Mouse (Mus musculus) brain, embryonic 18.5 days (tissue): ENCODE results near the gene Rad54l.

Experiments used
- DNase-seq: peaks from one replicate; pipeline ENCODE4 v3.0.0-alpha.2; 2012; ENCODE audit warnings: low read depth, low spot score

Rad54l gene

GRCm38 (mm10) chr4:116141736-116142135 lies 18.2 kb upstream of the Rad54l start:
- DNase-seq: no peak

DNA sequence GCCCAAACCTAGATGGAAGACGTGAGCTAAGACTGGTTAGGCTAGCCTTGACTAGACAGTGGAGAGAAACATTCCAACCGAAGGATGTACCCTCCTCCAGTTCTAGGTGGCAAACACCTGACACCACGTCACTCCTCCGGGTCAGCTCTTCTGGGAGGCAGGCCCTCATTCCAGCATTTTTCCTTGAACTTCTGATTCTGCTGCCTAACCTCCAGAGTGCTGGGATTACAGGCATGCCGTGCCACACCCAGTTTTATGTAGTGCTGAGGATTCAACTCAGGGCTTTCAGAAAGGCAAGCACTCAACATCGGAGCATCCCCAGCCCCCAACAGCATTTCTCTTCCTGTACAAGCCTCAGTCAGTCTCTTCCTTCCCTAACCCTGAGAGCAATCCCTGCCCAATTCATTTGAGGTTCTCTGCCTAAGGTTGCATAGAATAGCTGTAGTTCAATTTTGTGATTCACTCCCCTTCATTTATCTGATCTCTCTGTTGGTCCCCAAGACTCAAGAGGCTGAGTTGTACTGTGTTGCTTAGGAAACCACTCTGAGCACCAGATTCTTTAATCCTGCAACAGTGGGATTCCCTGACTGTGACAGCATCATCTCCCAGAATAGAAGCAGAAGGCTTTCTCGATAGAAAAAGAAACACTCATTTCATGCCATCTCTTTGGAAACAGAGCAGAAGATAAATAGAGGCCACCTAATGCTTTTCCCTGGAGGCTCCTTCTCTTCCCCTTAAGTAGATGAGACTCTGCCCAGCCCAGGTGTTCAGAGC lies 17.5 kb upstream of the Rad54l start:
- no peak for DNase-seq

GRCm38 (mm10) chr4:116137421-116137996 lies 14.0 kb upstream of the Rad54l start:
- DNase-seq: no peak

GRCm38 (mm10) chr4:116134990-116135389 lies 11.5 kb upstream of the Rad54l start:
- DNase-seq: no peak

- DNase-seq: no peak
Measured at GRCm38 (mm10) chr4:116133126-116133525, 9.6 kb upstream of the Rad54l start.

DNA sequence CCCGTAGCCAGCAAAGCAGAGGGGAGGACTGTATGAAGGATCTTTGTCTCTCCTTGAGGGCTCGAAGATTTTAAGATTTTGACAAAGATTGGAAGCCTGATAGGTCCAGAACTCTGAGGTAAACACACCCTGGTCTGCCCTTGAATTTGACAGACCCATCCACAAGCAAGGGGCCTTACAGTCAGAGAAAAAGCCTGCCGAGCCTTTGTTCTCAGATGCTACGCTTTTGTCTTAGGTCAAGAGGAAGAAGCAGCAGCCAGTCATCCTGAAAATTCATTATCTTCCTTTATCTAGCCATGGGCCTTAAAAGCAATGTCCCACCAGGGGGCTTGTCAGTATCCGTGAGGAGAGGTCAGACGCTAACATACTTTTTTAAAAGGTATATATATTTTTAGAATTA lies 4.5 kb upstream of the Rad54l start:
- DNase-seq: no peak

DNA sequence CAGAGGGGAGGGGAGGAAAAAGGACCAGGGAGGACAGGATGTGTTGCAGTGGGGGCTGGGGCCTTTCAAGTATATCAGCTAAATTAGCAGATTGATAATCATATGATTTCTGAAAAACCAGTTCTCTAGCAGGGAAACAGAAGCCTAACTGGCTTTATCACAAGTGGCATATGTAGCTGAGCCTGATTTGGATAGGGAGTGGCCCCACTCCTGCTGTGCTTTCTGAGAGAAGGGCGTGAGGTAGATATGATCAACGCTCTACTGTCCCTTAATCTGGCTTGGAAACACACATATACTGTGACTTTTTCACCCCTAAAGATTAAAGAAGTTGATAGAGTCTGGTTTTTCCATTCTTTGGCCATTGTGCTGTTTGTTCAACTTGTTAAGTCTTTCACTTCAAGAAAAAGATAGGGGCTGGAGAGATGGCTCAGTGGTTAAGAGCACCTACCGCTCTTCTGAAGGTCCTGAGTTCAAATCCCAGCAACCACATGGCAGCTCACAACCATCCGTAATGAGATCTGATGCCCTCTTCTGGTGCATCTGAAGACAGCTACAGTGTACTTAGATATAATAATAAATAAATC lies 2.4 kb upstream of the Rad54l start:
- no peak for DNase-seq

DNA sequence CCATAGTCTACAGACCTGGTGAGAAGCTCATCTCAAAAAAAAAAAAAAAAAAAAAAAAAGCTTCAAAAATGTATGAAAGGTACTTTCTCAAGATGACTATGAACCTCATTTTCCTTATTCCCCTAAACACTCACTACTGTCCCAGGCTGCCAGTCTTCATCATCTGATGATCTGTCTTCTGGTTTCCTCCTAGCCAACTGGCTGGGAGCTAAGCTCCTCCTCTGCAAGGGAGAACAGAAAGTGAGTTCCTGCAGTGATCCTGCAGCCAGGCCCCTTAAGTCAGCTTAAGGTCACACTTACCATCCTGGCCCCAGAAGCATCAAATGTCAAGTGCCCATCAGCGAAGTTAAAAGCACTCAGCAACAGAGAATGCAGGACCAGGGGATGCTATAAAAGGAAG lies 728 bp downstream of the Rad54l start:
- DNase-seq: no peak

- no peak for DNase-seq
Measured at GRCm38 (mm10) chr4:116111486-116111885, 12.0 kb downstream of the Rad54l start.

- DNase-seq: no peak
Measured at GRCm38 (mm10) chr4:116110695-116111094, 12.8 kb downstream of the Rad54l start.

- no peak for DNase-seq
Measured at GRCm38 (mm10) chr4:116105278-116105677, 18.2 kb downstream of the Rad54l start.

DNA sequence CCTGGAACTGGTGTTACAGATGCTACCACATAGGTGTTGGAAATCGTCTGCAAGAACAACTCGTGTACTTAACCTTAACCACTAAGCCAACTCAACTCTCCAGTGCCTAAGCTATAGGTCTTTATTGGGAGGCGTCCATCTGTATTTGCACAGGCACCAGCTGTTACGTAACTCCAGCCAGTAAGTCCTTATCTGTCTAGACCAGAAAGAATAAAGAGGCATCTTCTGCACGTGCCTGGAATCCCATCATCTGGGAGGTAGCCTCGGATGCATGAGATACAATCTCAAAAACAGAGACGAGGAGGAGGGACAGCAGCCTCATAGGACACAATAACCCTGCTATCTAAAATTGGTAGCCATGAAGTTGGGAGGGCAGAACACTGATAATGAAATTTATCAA lies 22.5 kb downstream of the Rad54l start:
- no peak for DNase-seq

DNA sequence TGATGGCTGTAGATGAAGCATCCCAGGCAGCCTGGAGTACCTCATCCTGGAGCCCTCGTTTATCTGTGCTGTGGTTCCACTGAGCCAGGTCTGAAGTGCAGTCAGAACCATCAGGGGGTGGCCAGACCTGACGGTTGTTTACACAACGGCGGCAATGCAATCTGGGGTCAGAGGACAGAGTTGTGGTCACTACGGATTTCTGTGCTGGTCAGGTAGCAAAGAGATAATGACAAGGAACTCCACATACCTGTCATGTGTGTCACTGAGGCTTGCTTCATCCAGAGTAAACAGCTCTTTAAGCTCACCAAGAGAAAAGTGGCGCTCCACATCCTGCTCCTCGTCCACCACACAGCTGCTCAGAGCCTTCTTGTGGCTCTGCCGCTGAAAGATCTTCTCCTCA lies 26.3 kb downstream of the Rad54l start:
- no peak for DNase-seq

DNA sequence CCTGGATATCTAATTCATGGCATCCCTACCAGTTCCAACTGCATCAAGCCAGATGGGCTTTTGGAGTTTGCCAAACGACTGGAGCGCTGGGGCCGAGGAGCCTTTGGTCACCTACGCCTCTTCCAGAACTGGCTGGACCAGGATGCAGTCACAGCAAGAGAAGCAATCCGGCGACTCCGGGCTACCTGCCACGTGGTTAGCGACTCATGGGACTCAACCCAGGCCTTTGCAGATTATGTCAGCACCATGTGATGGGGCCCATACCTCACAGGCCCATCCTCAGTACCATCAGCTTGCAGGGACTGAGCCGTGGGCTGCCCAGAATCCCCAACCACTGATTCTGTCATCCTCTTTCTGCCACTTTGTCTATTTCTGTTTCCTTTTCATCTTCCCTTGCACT lies 27.2 kb downstream of the Rad54l start:
- DNase-seq: no peak

DNA sequence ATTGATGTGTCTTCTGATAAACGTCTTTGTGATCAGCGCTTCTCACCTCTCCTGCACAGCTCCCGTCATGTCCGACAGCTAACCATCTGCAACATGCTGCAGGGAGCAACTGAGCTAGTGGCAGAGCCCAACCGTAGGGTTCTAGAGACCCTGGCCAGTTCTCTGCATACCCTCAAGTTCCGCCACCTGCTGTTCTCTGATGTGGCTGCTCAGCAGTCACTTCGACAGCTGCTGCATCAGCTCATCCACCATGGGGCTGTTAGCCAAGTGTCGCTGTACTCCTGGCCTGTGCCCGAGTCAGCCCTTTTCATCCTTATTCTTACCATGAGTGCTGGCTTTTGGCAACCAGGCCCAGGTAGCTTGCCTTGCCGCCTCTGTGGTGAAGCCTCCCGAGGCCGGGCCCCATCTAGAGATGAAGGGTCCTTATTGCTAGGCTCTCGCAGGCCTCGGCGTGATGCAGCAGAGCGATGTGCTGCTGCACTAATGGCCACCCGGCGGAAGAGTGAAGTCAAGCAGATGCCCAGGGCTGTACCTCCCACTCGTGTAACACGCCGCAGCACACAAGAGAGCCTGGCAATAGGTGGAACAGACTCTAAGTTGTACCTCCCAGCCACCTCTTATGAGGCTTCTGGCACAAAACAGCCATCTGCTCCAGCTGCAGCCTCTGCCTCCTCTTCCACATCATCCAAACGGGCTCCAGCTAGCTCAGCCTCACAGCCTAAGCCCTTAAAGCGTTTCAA lies 34.8 kb downstream of the Rad54l start:
- no peak for DNase-seq

GRCm38 (mm10) chr4:116077240-116078095 lies 46.0 kb downstream of the Rad54l start:
- DNase-seq: no peak

- no peak for DNase-seq
Measured at GRCm38 (mm10) chr4:116076369-116077231, 46.9 kb downstream of the Rad54l start.

DNA sequence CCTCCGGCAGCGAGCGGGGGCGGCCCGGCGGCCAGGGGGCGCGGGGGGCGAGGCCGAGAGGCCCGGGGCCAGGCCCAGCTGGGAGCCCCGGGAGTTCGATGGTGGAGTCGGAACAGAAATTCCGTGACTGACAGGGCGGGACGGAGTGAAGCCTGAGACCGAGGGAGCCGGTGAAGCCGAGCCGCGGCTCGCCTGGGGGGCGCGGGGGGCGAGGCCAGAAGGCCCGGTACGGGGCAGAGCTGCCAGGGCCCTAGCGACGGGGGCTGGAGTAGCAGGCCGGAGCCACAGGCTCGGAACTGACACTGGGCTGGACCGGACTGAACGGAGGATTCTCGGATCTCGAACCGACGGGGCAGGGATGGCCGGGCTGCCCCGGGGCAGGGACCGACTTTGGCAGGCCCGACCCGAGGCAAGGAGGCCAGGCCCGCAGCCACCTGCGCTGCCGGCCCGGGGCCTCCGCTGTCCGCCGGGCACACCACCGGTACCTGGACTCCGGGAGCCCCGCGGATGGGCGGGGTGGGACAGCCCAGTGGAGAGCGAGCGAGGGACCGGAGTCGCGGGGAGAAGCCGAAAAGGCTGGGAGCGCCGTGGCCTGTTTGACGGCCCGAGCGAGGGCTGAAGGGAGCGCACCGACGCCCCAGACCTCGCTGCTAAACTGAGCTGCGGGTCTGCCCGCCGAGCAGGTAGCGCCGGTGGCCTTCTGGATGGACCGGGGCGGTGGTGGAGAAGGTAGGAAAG lies 47.7 kb downstream of the Rad54l start:
- no peak for DNase-seq

GRCm38 (mm10) chr4:116074861-116075620 lies 48.4 kb downstream of the Rad54l start, which contains the start of the genes Uqcrh and Lrrc41:
TSS of gene Uqcrh (minus strand) at chr4:116075071.
TSS of gene Lrrc41 (plus strand) at chr4:116075269.
- DNase-seq: peak; percentile 91
